Mouse (Mus musculus): ENCODE measurements at regions not wholly inside any gene's neighbourhood (a gene's known extent, or its start where the extent isn't known, plus 50 kb on each side); places are given as distances from the start of the nearest gene placed in this dataset.

- WGBS = 73% methylated on average over 3 of the region's 3 CpGs
- H3K9me3 ChIP-seq (ENCODE audit: control insufficient read depth, low read length) = no peaks in the 10 kb centered on the region
- H3K4me2 ChIP-seq (ENCODE audit: low read depth, low read length, severe bottlenecking) = no peak overlapping the region
- H3K36me3 ChIP-seq (ENCODE audit: control insufficient read depth, insufficient read depth, low read length) = no peaks in the 10 kb centered on the region
- DNase-seq (ENCODE audit: low spot score) (no peak), ATAC-seq (replicated peaks; ENCODE audit: low FRiP score) (no peak)
- no peaks in the 10 kb centered on the region for H3K27me3 ChIP-seq (ENCODE audit: control insufficient read depth, insufficient read depth, low read length)
- H3K27ac ChIP-seq (ENCODE audit: low read depth, low read length) = no peak overlapping the region
- no peaks in the 10 kb centered on the region for H3K4me1 ChIP-seq (replicated peaks; ENCODE audit: control insufficient read depth, insufficient read depth, low read length)
- no peak overlapping the region for H3K4me3 ChIP-seq (ENCODE audit: low read depth, low read length)
- no peak overlapping the region for H3K9ac ChIP-seq (ENCODE audit: low read length)
Observed at GRCm38 (mm10) chr12:15124179-15124578, 692.5 kb downstream of the Trib2 start.

GRCm38 (mm10) chr12:15122586-15123212 lies 694.0 kb downstream of the Trib2 start:
- Histone ChIP-seq H3K9ac (ENCODE audit: low read length) (no peak overlapping the region), H3K27me3 (ENCODE audit: control insufficient read depth, insufficient read depth, low read length) (no peaks in the 10 kb centered on the region), H3K4me1 (replicated peaks; ENCODE audit: control insufficient read depth, insufficient read depth, low read length) (no peaks in the 10 kb centered on the region), H3K4me3 (ENCODE audit: low read depth, low read length) (no peak overlapping the region), H3K4me2 (ENCODE audit: low read depth, low read length, severe bottlenecking) (no peak overlapping the region), H3K9me3 (ENCODE audit: control insufficient read depth, low read length) (no peaks in the 10 kb centered on the region), H3K27ac (ENCODE audit: low read depth, low read length) (no peak overlapping the region), H3K36me3 (ENCODE audit: control insufficient read depth, insufficient read depth, low read length) (no peaks in the 10 kb centered on the region)
- 85% methylated on average over 4 of the region's 4 CpGs for WGBS
- ATAC-seq (replicated peaks; ENCODE audit: low FRiP score) = no peak
- DNase-seq (ENCODE audit: low spot score) = no peak

- H3K4me3 ChIP-seq (ENCODE audit: low read depth, low read length) = no peak overlapping the region
- no peak overlapping the region for H3K4me2 ChIP-seq (ENCODE audit: low read depth, low read length, severe bottlenecking)
- DNase-seq (ENCODE audit: low spot score) (no peak), ATAC-seq (replicated peaks; ENCODE audit: low FRiP score) (no peak)
- no peaks in the 10 kb centered on the region for H3K36me3 ChIP-seq (ENCODE audit: control insufficient read depth, insufficient read depth, low read length)
- H3K27ac ChIP-seq (ENCODE audit: low read depth, low read length) = no peak overlapping the region
- H3K27me3 ChIP-seq (ENCODE audit: control insufficient read depth, insufficient read depth, low read length) = no peaks in the 10 kb centered on the region
- H3K9me3 ChIP-seq (ENCODE audit: control insufficient read depth, low read length) = no peaks in the 10 kb centered on the region
- H3K4me1 ChIP-seq (replicated peaks; ENCODE audit: control insufficient read depth, insufficient read depth, low read length) = no peaks in the 10 kb centered on the region
- 86% methylated on average over 3 of the region's 3 CpGs for WGBS
- no peak overlapping the region for H3K9ac ChIP-seq (ENCODE audit: low read length)
Observed at GRCm38 (mm10) chr12:15115556-15115955, 701.2 kb downstream of the Trib2 start.

- no peak overlapping the region for H3K4me3 ChIP-seq (ENCODE audit: low read depth, low read length)
- no peaks in the 10 kb centered on the region for H3K27me3 ChIP-seq (ENCODE audit: control insufficient read depth, insufficient read depth, low read length)
- no peak overlapping the region for H3K27ac ChIP-seq (ENCODE audit: low read depth, low read length)
- no peak overlapping the region for H3K9ac ChIP-seq (ENCODE audit: low read length)
- no peaks in the 10 kb centered on the region for H3K36me3 ChIP-seq (ENCODE audit: control insufficient read depth, insufficient read depth, low read length)
- 94% methylated on average over 14 of the region's 14 CpGs for WGBS
- no peak for DNase-seq (ENCODE audit: low spot score)
- no peak for ATAC-seq (replicated peaks; ENCODE audit: low FRiP score)
- no peaks in the 10 kb centered on the region for H3K4me1 ChIP-seq (replicated peaks; ENCODE audit: control insufficient read depth, insufficient read depth, low read length)
- no peak overlapping the region for H3K4me2 ChIP-seq (ENCODE audit: low read depth, low read length, severe bottlenecking)
- no peaks in the 10 kb centered on the region for H3K9me3 ChIP-seq (ENCODE audit: control insufficient read depth, low read length)
Observed at GRCm38 (mm10) chr12:15114793-15115192, 701.9 kb downstream of the Trib2 start.

GRCm38 (mm10) chr12:15111049-15111448 lies 705.7 kb downstream of the Trib2 start:
- no peak overlapping the region for H3K27ac ChIP-seq (ENCODE audit: low read depth, low read length)
- no peak for ATAC-seq (replicated peaks; ENCODE audit: low FRiP score)
- no peaks in the 10 kb centered on the region for H3K36me3 ChIP-seq (ENCODE audit: control insufficient read depth, insufficient read depth, low read length)
- 77% methylated on average over 2 of the region's 2 CpGs for WGBS
- no peak for DNase-seq (ENCODE audit: low spot score)
- H3K9me3 ChIP-seq (ENCODE audit: control insufficient read depth, low read length) = no peaks in the 10 kb centered on the region
- H3K4me3 ChIP-seq (ENCODE audit: low read depth, low read length) = no peak overlapping the region
- H3K27me3 ChIP-seq (ENCODE audit: control insufficient read depth, insufficient read depth, low read length) = no peaks in the 10 kb centered on the region
- H3K9ac ChIP-seq (ENCODE audit: low read length) = no peak overlapping the region
- H3K4me2 ChIP-seq (ENCODE audit: low read depth, low read length, severe bottlenecking) = no peak overlapping the region
- no peaks in the 10 kb centered on the region for H3K4me1 ChIP-seq (replicated peaks; ENCODE audit: control insufficient read depth, insufficient read depth, low read length)

GRCm38 (mm10) chr12:15104876-15105275 lies 711.8 kb downstream of the Trib2 start:
- Histone ChIP-seq H3K4me2 (ENCODE audit: low read depth, low read length, severe bottlenecking) (no peak overlapping the region), H3K27me3 (ENCODE audit: control insufficient read depth, insufficient read depth, low read length) (no peaks in the 10 kb centered on the region), H3K9ac (ENCODE audit: low read length) (no peak overlapping the region), H3K27ac (ENCODE audit: low read depth, low read length) (no peak overlapping the region), H3K36me3 (ENCODE audit: control insufficient read depth, insufficient read depth, low read length) (no peaks in the 10 kb centered on the region), H3K9me3 (ENCODE audit: control insufficient read depth, low read length) (no peaks in the 10 kb centered on the region), H3K4me3 (ENCODE audit: low read depth, low read length) (no peak overlapping the region), H3K4me1 (replicated peaks; ENCODE audit: control insufficient read depth, insufficient read depth, low read length) (no peaks in the 10 kb centered on the region)
- no peak for DNase-seq (ENCODE audit: low spot score)
- no peak for ATAC-seq (replicated peaks; ENCODE audit: low FRiP score)
- 91% methylated on average over 2 of the region's 2 CpGs for WGBS

GRCm38 (mm10) chr12:15078615-15079014 lies 738.1 kb downstream of the Trib2 start:
- Histone ChIP-seq H3K27ac (ENCODE audit: low read depth, low read length) (no peak overlapping the region), H3K9ac (ENCODE audit: low read length) (no peak overlapping the region), H3K36me3 (ENCODE audit: control insufficient read depth, insufficient read depth, low read length) (no peaks in the 10 kb centered on the region), H3K27me3 (ENCODE audit: control insufficient read depth, insufficient read depth, low read length) (no peaks in the 10 kb centered on the region), H3K4me3 (ENCODE audit: low read depth, low read length) (no peak overlapping the region), H3K4me2 (ENCODE audit: low read depth, low read length, severe bottlenecking) (no peak overlapping the region), H3K9me3 (ENCODE audit: control insufficient read depth, low read length) (no peaks in the 10 kb centered on the region), H3K4me1 (replicated peaks; ENCODE audit: control insufficient read depth, insufficient read depth, low read length) (no peaks in the 10 kb centered on the region)
- 63% methylated on average over 2 of the region's 2 CpGs for WGBS
- DNase-seq (ENCODE audit: low spot score) (no peak), ATAC-seq (replicated peaks; ENCODE audit: low FRiP score) (0 out of 2 replicates have a peak, but pooled peaks have one; percentile 49)

- DNase-seq (ENCODE audit: low spot score) = no peak
- Histone ChIP-seq H3K9me3 (ENCODE audit: control insufficient read depth, low read length) (no peaks in the 10 kb centered on the region), H3K4me1 (replicated peaks; ENCODE audit: control insufficient read depth, insufficient read depth, low read length) (no peaks in the 10 kb centered on the region), H3K27me3 (ENCODE audit: control insufficient read depth, insufficient read depth, low read length) (no peaks in the 10 kb centered on the region), H3K4me3 (ENCODE audit: low read depth, low read length) (no peak overlapping the region), H3K36me3 (ENCODE audit: control insufficient read depth, insufficient read depth, low read length) (no peaks in the 10 kb centered on the region), H3K4me2 (ENCODE audit: low read depth, low read length, severe bottlenecking) (no peak overlapping the region), H3K27ac (ENCODE audit: low read depth, low read length) (no peak overlapping the region), H3K9ac (ENCODE audit: low read length) (no peak overlapping the region)
- WGBS = 78% methylated on average over 1 of the region's 1 CpGs
- no peak for ATAC-seq (replicated peaks; ENCODE audit: low FRiP score)
Observed at GRCm38 (mm10) chr12:15064351-15064750, 752.4 kb downstream of the Trib2 start.

- no peak for ATAC-seq (replicated peaks; ENCODE audit: low FRiP score)
- Histone ChIP-seq H3K36me3 (ENCODE audit: control insufficient read depth, insufficient read depth, low read length) (no peaks in the 10 kb centered on the region), H3K27ac (ENCODE audit: low read depth, low read length) (no peak overlapping the region), H3K4me2 (ENCODE audit: low read depth, low read length, severe bottlenecking) (no peak overlapping the region), H3K4me3 (ENCODE audit: low read depth, low read length) (no peak overlapping the region), H3K9me3 (ENCODE audit: control insufficient read depth, low read length) (no peaks in the 10 kb centered on the region), H3K4me1 (replicated peaks; ENCODE audit: control insufficient read depth, insufficient read depth, low read length) (no peaks in the 10 kb centered on the region), H3K9ac (ENCODE audit: low read length) (no peak overlapping the region), H3K27me3 (ENCODE audit: control insufficient read depth, insufficient read depth, low read length) (no peaks in the 10 kb centered on the region)
- no peak for DNase-seq (ENCODE audit: low spot score)
- WGBS = 92% methylated on average over 5 of the region's 5 CpGs
Observed at GRCm38 (mm10) chr12:15051387-15051786, 765.3 kb downstream of the Trib2 start.
